Mouse (Mus musculus): Measurements from ENCODE around the gene Dusp14. TPM values are rescaled to one million over a fixed set of nuclear protein-coding genes. Genes with fewer than 3 reads are reported as not detected.

Gene Dusp14
- polyA plus RNA-seq, 1 experiment from 2014 or later, result 15.7 TPM

DNA sequence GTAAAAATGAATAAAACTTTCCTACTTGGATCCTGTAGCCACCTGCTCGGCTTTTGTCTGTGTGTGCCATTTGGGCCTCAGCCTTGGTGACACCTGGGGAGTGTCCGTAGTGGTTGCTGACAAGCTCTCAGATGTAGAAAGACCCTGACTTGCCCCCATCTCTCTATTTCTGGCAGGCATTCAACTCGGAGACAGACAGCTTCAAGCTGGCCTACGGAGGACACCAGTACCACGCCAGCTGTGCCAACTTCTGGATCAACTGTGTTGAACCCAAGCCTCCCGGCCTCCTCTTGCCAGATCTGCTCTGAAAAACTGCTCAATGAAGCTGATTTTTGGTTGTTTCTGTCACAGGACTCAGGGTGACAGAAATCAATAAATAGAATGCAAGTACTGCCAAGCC is 28.4 kb downstream of the Dusp14 start:
- Histone ChIP-seq H3K4me3 (ENCODE audit: low read depth, low read length) (no peak overlapping the region), H3K27me3 (ENCODE audit: insufficient read depth, low read length) (no peaks in the 10 kb centered on the region), H3K9me3 (ENCODE audit: low read depth, low read length) (no peaks in the 10 kb centered on the region), H3K9ac (no peak overlapping the region), H3K27ac (ENCODE audit: low read depth) (no peak overlapping the region), H3K4me2 (no peak overlapping the region), H3K4me1 (ENCODE audit: insufficient read depth) (no peaks in the 10 kb centered on the region), H3K36me3 (ENCODE audit: insufficient read depth) (peaks cover 13% of the 10 kb centered on the region; the same call in 1 of the 2 replicates)
- no peak for TF ChIP-seq CTCF (IDR thresholded peaks at IDR 0.05; ENCODE audit: low read depth)
- ATAC-seq (ENCODE audit: insufficient read depth), result peak; percentile 47; the same call in 1 of the 2 replicates
- peak; percentile 72 for DNase-seq
- WGBS, result 52% methylated on average over 6 of the region's 6 CpGs

GRCm38 (mm10) chr11:84033671-84034070 is 35.4 kb downstream of the Dusp14 start:
- H3K27ac ChIP-seq (ENCODE audit: low read depth), result no peak overlapping the region
- no peak overlapping the region for H3K4me2 ChIP-seq
- no peaks in the 10 kb centered on the region for H3K4me1 ChIP-seq (ENCODE audit: insufficient read depth)
- H3K9ac ChIP-seq, result no peak overlapping the region
- no peak overlapping the region for H3K4me3 ChIP-seq (ENCODE audit: low read depth, low read length)
- WGBS, result 73% methylated on average over 5 of the region's 5 CpGs
- H3K36me3 ChIP-seq (ENCODE audit: insufficient read depth), result 0 out of 2 replicates have a peak, but pooled peaks cover 5% of the 10 kb centered on the region
- H3K9me3 ChIP-seq (ENCODE audit: low read depth, low read length), result no peaks in the 10 kb centered on the region
- TF ChIP-seq CTCF (IDR thresholded peaks at IDR 0.05; ENCODE audit: low read depth), result no peak
- no peaks in the 10 kb centered on the region for H3K27me3 ChIP-seq (ENCODE audit: insufficient read depth, low read length)
- no peak for DNase-seq
- no peak for ATAC-seq (ENCODE audit: insufficient read depth)

DNA sequence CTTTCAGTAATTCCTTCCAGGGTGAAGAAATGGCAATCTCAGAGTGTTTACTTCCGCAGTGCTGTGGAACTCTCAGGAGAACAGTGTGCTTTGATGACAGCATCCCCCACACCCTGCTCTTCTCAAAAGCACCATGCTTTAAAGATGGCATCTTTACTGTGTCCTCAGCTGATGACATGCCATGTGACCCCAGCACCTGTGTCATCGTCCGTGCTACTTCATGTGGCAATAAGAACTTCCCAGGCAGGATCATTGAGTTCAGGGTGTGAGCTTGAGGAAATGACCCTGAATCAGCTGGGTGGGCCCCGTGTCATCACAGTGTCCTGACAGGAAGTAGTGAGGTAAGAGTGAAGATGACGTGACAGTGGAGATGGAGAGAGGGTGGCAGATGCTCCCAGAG is 36.5 kb downstream of the Dusp14 start:
- WGBS, result 72% methylated on average over 5 of the region's 5 CpGs

DNA sequence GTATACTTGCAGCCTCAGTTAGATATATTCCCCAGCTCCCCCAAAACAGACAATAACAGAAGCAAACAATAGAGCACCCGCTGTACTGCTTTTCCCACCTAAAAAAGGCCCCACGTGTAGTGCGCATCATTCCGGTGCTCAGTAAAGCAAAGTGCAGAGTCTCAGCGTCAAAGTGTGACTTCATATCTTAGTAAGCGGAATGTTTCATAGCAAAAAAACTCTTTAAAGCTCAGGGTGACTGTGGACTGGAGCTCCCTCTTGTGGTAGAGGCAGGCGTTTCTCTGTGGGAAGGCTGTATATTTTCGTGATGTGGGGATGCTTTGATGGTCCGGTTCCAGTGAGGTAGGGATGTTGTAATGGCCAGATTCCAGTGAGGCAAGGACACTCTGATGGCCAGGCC is 37.1 kb downstream of the Dusp14 start:
- ATAC-seq (ENCODE audit: insufficient read depth), result no peak
- WGBS, result 51% methylated on average over 9 of the region's 9 CpGs

More for the DNA sequence above, 36.5 kb downstream of the Dusp14 start:
- H3K27me3 ChIP-seq (ENCODE audit: insufficient read depth, low read length), result no peaks in the 10 kb centered on the region
- no peak overlapping the region for H3K4me2 ChIP-seq
- no peak overlapping the region for H3K4me3 ChIP-seq (ENCODE audit: low read depth, low read length)
- DNase-seq (no peak), ATAC-seq (ENCODE audit: insufficient read depth) (no peak)
- no peak overlapping the region for H3K9ac ChIP-seq
- no peaks in the 10 kb centered on the region for H3K4me1 ChIP-seq (ENCODE audit: insufficient read depth)
- no peak overlapping the region for H3K27ac ChIP-seq (ENCODE audit: low read depth)
- TF ChIP-seq CTCF (IDR thresholded peaks at IDR 0.05; ENCODE audit: low read depth), result no peak
- peaks cover 7% of the 10 kb centered on the region; the same call in 1 of the 2 replicates for H3K36me3 ChIP-seq (ENCODE audit: insufficient read depth)
- no peaks in the 10 kb centered on the region for H3K9me3 ChIP-seq (ENCODE audit: low read depth, low read length)

DNA sequence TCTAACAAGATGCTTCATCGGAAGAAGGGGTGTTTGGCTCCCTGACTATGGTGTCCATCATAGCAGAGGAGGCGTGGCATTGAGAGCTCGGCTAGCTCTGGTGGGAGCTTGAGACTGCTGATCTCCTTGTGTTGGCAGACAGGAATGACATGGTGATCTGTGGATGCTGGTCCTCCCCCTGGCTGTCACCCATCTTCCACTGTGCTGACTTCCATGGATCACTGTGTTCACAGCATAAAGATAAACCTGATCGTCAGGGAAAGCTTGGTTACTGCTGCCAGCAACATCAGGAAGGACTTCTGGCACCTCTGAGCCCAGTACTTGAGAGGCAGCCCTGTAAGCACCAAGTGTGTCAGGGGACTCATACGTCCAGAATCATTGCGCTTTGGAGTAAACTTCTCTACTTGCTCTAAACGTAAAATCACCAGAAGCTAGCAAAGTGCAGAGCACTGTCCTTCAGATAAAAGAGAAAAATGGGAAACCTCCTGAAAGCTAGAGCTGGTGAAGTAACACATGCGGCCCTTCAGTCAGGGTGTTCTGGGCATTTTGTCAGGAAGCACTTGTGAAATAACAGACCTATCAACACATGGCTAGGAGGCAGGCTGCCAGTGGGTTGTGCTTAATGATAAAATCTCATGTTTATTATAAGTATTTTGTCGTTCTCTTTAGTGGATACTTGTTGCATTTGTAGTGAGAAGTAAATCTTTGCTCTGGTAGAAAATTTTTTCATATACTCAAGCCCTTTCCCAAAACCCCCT is 40.6 kb downstream of the Dusp14 start:
- H3K4me1 ChIP-seq (ENCODE audit: insufficient read depth), result no peaks in the 10 kb centered on the region
- DNase-seq (peak; percentile 73), ATAC-seq (ENCODE audit: insufficient read depth) (peak; percentile 41; the same call in 1 of the 2 replicates)
- peak; percentile 20; the same call in 1 of the 2 replicates for TF ChIP-seq CTCF (IDR thresholded peaks at IDR 0.05; ENCODE audit: low read depth)
- no peak overlapping the region for H3K4me2 ChIP-seq
- H3K27me3 ChIP-seq (ENCODE audit: insufficient read depth, low read length), result no peaks in the 10 kb centered on the region
- H3K9ac ChIP-seq, result no peak overlapping the region
- no peaks in the 10 kb centered on the region for H3K9me3 ChIP-seq (ENCODE audit: low read depth, low read length)
- WGBS, result 46% methylated on average over 9 of the region's 9 CpGs
- peaks cover 30% of the 10 kb centered on the region for H3K36me3 ChIP-seq (ENCODE audit: insufficient read depth)
- H3K27ac ChIP-seq (ENCODE audit: low read depth), result no peak overlapping the region
- H3K4me3 ChIP-seq (ENCODE audit: low read depth, low read length), result no peak overlapping the region

More for the DNA sequence above, 37.1 kb downstream of the Dusp14 start:
- Histone ChIP-seq H3K36me3 (ENCODE audit: insufficient read depth) (peaks cover 10% of the 10 kb centered on the region; the same call in 1 of the 2 replicates), H3K4me1 (ENCODE audit: insufficient read depth) (no peaks in the 10 kb centered on the region), H3K27me3 (ENCODE audit: insufficient read depth, low read length) (no peaks in the 10 kb centered on the region), H3K4me3 (ENCODE audit: low read depth, low read length) (no peak overlapping the region), H3K9ac (no peak overlapping the region), H3K27ac (ENCODE audit: low read depth) (no peak overlapping the region), H3K4me2 (no peak overlapping the region), H3K9me3 (ENCODE audit: low read depth, low read length) (no peaks in the 10 kb centered on the region)
- peak; percentile 83 for TF ChIP-seq CTCF (IDR thresholded peaks at IDR 0.05; ENCODE audit: low read depth)
- DNase-seq, result peak; percentile 80

- TF ChIP-seq CTCF (IDR thresholded peaks at IDR 0.05; ENCODE audit: low read depth), result no peak
- H3K36me3 ChIP-seq (ENCODE audit: insufficient read depth), result peaks cover 33% of the 10 kb centered on the region
- H3K4me1 ChIP-seq (ENCODE audit: insufficient read depth), result no peaks in the 10 kb centered on the region
- no peak overlapping the region for H3K4me3 ChIP-seq (ENCODE audit: low read depth, low read length)
- H3K4me2 ChIP-seq, result no peak overlapping the region
- 71% methylated on average over 5 of the region's 5 CpGs for WGBS
- no peak overlapping the region for H3K9ac ChIP-seq
- ATAC-seq (ENCODE audit: insufficient read depth) (no peak), DNase-seq (peak; percentile 8)
- no peaks in the 10 kb centered on the region for H3K27me3 ChIP-seq (ENCODE audit: insufficient read depth, low read length)
- H3K9me3 ChIP-seq (ENCODE audit: low read depth, low read length), result no peaks in the 10 kb centered on the region
- H3K27ac ChIP-seq (ENCODE audit: low read depth), result no peak overlapping the region
Measured at GRCm38 (mm10) chr11:84027231-84027630, 41.8 kb downstream of the Dusp14 start.

DNA sequence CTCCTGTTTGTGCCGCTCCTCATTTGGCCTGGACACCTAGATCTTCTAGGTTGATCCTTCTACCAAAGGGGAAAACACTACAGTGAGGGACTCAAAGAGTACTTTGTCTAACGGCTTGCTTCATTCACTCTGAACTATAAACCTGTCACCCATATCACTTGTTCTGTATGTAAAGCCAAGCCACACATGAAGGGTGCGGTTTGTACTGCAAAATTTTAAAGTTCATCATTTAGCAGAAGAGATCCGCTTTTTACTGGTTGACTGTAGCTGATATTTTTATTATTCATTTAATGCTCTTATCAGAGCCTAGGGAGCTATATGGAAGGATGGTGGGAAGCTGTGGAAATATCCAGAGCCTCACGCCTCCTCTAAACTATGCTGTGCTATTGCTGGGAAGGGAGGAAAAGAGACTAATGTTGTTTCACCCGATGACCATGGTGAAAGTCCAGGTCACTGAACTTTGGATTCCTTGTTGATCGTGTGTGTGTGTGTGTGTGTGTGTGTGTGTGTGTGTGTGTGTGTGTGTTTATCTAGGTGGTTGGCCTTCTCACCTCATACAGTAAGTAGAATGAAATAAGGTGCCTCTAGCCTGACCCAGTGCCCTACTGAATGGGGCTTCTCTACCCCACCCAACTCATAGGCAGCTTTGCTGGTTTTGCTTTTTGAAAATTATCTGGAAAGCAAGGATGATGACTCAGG is 52.1 kb downstream of the Dusp14 start:
- Histone ChIP-seq H3K36me3 (ENCODE audit: insufficient read depth) (peaks cover 3% of the 10 kb centered on the region; the same call in 1 of the 2 replicates), H3K4me3 (ENCODE audit: low read depth, low read length) (no peak overlapping the region), H3K4me2 (no peak overlapping the region), H3K27ac (ENCODE audit: low read depth) (no peak overlapping the region), H3K9me3 (ENCODE audit: low read depth, low read length) (no peaks in the 10 kb centered on the region), H3K9ac (no peak overlapping the region), H3K27me3 (ENCODE audit: insufficient read depth, low read length) (no peaks in the 10 kb centered on the region), H3K4me1 (ENCODE audit: insufficient read depth) (no peaks in the 10 kb centered on the region)
- no peak for DNase-seq
- 74% methylated on average over 7 of the region's 7 CpGs for WGBS
- TF ChIP-seq CTCF (IDR thresholded peaks at IDR 0.05; ENCODE audit: low read depth), result no peak
- no peak for ATAC-seq (ENCODE audit: insufficient read depth)
